Mouse (Mus musculus): ENCODE data around the gene Tmem203. TPM values are rescaled to one million over a fixed set of nuclear protein-coding genes. Genes with fewer than 3 reads are reported as not detected.

The Tmem203 gene
- polyA plus RNA-seq, 1 experiment from 2014 or later = 19.2 TPM

DNA sequence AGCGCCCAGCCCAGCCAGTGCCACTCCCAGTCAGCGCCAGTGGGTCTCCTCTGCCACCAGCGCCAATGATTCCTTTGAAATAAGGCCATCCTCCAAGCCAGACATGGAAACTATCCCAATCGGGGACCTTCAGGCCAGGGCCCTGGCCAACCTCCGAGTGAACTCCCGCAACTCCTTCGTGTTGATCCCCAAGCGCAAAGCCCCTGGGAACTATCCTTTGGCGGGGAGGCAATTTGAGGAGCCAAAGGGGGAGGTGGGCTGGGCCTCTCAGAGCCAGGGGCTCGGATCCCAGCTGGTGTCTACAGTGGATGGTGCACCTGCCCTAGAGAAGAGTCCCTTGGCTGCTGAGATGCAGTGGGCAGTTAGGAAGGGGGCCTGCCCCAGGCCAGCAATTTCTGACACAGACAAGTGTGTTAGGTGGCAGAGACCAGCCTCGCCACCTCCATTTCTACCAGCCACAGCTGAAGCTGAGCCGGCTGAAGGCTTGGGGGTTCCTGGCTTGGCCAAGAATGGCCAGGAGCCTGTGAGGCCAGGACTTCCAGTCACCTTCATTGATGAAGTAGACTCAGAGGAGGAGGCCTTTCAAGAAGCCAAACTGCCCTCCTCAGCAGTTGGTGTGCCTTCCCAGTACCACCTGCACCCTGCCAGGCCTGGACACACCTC, 8.5 kb downstream of the Tmem203 start:
- DNase-seq (ENCODE audit: low spot score) (no peak), ATAC-seq (replicated peaks; ENCODE audit: low FRiP score, low TSS enrichment, low read depth) (no peak)
- H3K9ac ChIP-seq (ENCODE audit: low read length) = peak overlapping the region; percentile 46
- H3K36me3 ChIP-seq (ENCODE audit: control insufficient read depth, insufficient read depth, low read length) = peaks cover 5% of the 10 kb centered on the region; the same call in 1 of the 2 replicates
- H3K4me2 ChIP-seq (ENCODE audit: low read length) = peak overlapping the region; percentile 76
- H3K9me3 ChIP-seq (ENCODE audit: control insufficient read depth, low read length) = no peaks in the 10 kb centered on the region
- H3K4me1 ChIP-seq (replicated peaks; ENCODE audit: control insufficient read depth, insufficient read depth, low read length) = peaks cover 20% of the 10 kb centered on the region
- 22% methylated on average over 12 of the region's 12 CpGs for WGBS
- no peak overlapping the region for H3K27ac ChIP-seq (ENCODE audit: low read depth)
- H3K4me3 ChIP-seq (ENCODE audit: low read depth, low read length) = peak overlapping the region; percentile 83
- H3K27me3 ChIP-seq (replicated peaks; ENCODE audit: control insufficient read depth, insufficient read depth, low read length) = peaks cover 10% of the 10 kb centered on the region; the same call in 1 of the 2 replicates

DNA sequence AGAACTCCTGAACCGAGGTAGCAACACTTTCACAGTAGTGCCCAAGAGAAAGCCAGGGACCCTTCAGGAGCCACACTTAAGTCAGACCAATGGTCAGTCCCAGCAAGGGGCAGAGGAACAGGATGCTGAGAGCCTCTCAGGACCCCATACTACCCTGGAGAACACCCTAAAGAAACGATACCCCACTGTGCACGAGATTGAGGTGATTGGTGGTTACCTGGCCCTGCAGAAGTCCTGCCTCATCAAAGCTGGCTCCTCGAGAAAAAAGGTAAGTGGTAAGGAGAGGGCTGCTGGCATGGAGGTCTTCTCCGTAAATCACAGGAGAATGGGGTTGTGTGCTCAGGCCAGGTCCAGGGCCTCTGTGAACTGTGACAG, 9.0 kb downstream of the Tmem203 start:
- Histone ChIP-seq H3K9ac (ENCODE audit: low read length) (no peak overlapping the region), H3K4me1 (replicated peaks; ENCODE audit: control insufficient read depth, insufficient read depth, low read length) (peaks cover 20% of the 10 kb centered on the region)
- 73% methylated on average over 5 of the region's 5 CpGs for WGBS

DNA sequence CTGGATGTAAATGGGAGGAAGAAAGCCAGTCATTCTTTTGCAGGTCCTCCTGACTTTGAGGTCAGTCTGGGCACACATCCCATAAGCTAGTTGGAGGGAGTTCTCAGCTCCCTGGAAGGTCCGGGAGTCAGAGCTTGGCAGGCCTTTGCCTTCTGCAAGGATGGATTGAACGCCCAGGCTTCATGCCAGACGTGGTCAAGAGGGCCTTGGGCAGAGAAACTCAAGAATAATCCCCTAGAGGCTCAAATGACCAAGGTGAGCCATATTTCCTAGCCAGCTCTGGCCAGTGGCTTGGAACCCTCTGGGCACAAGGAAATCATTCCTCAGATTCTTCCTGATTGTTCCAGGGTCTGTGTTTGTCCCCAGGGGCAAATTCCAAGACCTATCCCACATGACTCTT, 9.6 kb downstream of the Tmem203 start:
- H3K27ac ChIP-seq (ENCODE audit: low read depth) = no peak overlapping the region

More for the DNA sequence above, 9.0 kb downstream of the Tmem203 start:
- Histone ChIP-seq H3K4me2 (ENCODE audit: low read length) (no peak overlapping the region), H3K36me3 (ENCODE audit: control insufficient read depth, insufficient read depth, low read length) (peaks cover 7% of the 10 kb centered on the region; the same call in 1 of the 2 replicates), H3K27me3 (replicated peaks; ENCODE audit: control insufficient read depth, insufficient read depth, low read length) (peaks cover 10% of the 10 kb centered on the region; the same call in 1 of the 2 replicates), H3K9me3 (ENCODE audit: control insufficient read depth, low read length) (no peaks in the 10 kb centered on the region), H3K27ac (ENCODE audit: low read depth) (no peak overlapping the region), H3K4me3 (ENCODE audit: low read depth, low read length) (no peak overlapping the region)
- DNase-seq (ENCODE audit: low spot score) (no peak), ATAC-seq (replicated peaks; ENCODE audit: low FRiP score, low TSS enrichment, low read depth) (no peak)

GRCm38 (mm10) chr2:25265897-25266656, 10.8 kb downstream of the Tmem203 start:
- peak overlapping the region; percentile 27 for H3K4me2 ChIP-seq (ENCODE audit: low read length)
- H3K36me3 ChIP-seq (ENCODE audit: control insufficient read depth, insufficient read depth, low read length) = peaks cover 24% of the 10 kb centered on the region
- H3K4me1 ChIP-seq (replicated peaks; ENCODE audit: control insufficient read depth, insufficient read depth, low read length) = peaks cover 26% of the 10 kb centered on the region
- H3K9me3 ChIP-seq (ENCODE audit: control insufficient read depth, low read length) = no peaks in the 10 kb centered on the region
- 69% methylated on average over 6 of the region's 6 CpGs for WGBS
- 0 out of 2 replicates have a peak overlapping the region, but pooled peaks have one; percentile 11 for H3K9ac ChIP-seq (ENCODE audit: low read length)
- DNase-seq (ENCODE audit: low spot score) (no peak), ATAC-seq (replicated peaks; ENCODE audit: low FRiP score, low TSS enrichment, low read depth) (no peak)
- H3K4me3 ChIP-seq (ENCODE audit: low read depth, low read length) = no peak overlapping the region
- peaks cover 10% of the 10 kb centered on the region; the same call in 1 of the 2 replicates for H3K27me3 ChIP-seq (replicated peaks; ENCODE audit: control insufficient read depth, insufficient read depth, low read length)
- no peak overlapping the region for H3K27ac ChIP-seq (ENCODE audit: low read depth)

More for the DNA sequence above, 9.6 kb downstream of the Tmem203 start:
- H3K9me3 ChIP-seq (ENCODE audit: control insufficient read depth, low read length) = no peaks in the 10 kb centered on the region
- peaks cover 20% of the 10 kb centered on the region for H3K4me1 ChIP-seq (replicated peaks; ENCODE audit: control insufficient read depth, insufficient read depth, low read length)
- no peak overlapping the region for H3K4me3 ChIP-seq (ENCODE audit: low read depth, low read length)
- 80% methylated on average over 3 of the region's 3 CpGs for WGBS
- H3K36me3 ChIP-seq (ENCODE audit: control insufficient read depth, insufficient read depth, low read length) = peaks cover 13% of the 10 kb centered on the region
- DNase-seq (ENCODE audit: low spot score) = no peak
- H3K4me2 ChIP-seq (ENCODE audit: low read length) = peak overlapping the region; percentile 27; the same call in 1 of the 2 replicates
- H3K9ac ChIP-seq (ENCODE audit: low read length) = no peak overlapping the region
- no peak for ATAC-seq (replicated peaks; ENCODE audit: low FRiP score, low TSS enrichment, low read depth)
- H3K27me3 ChIP-seq (replicated peaks; ENCODE audit: control insufficient read depth, insufficient read depth, low read length) = peaks cover 10% of the 10 kb centered on the region; the same call in 1 of the 2 replicates

GRCm38 (mm10) chr2:25266720-25267119, 11.5 kb downstream of the Tmem203 start:
- H3K4me1 ChIP-seq (replicated peaks; ENCODE audit: control insufficient read depth, insufficient read depth, low read length) = peaks cover 32% of the 10 kb centered on the region
- no peak overlapping the region for H3K27ac ChIP-seq (ENCODE audit: low read depth)
- 0 out of 2 replicates have a peak overlapping the region, but pooled peaks have one; percentile 27 for H3K4me2 ChIP-seq (ENCODE audit: low read length)
- H3K9me3 ChIP-seq (ENCODE audit: control insufficient read depth, low read length) = no peaks in the 10 kb centered on the region
- H3K4me3 ChIP-seq (ENCODE audit: low read depth, low read length) = no peak overlapping the region
- peaks cover 24% of the 10 kb centered on the region for H3K36me3 ChIP-seq (ENCODE audit: control insufficient read depth, insufficient read depth, low read length)
- ATAC-seq (replicated peaks; ENCODE audit: low FRiP score, low TSS enrichment, low read depth) (no peak), DNase-seq (ENCODE audit: low spot score) (no peak)
- peaks cover 10% of the 10 kb centered on the region; the same call in 1 of the 2 replicates for H3K27me3 ChIP-seq (replicated peaks; ENCODE audit: control insufficient read depth, insufficient read depth, low read length)
- H3K9ac ChIP-seq (ENCODE audit: low read length) = no peak overlapping the region
- WGBS = 56% methylated on average over 2 of the region's 2 CpGs

DNA sequence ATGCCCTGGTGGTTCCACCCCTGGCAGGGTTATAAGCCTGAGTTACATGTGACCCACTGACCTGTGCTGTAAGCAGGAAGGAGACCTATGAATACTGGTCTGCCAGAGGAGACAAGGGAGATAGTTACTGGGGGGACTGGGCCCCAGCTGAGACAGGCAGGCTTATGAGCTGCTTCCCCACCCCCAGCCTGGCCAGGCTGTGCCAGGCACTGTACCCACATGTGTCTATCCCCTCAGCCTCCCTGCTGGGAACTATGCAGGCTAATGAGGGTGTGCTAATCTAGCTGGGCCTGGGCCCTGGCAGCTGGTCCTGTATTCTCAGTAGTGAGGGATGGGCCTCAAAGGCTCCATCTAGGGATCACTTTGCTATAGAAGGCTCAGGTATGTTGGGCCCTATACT, 12.0 kb downstream of the Tmem203 start:
- H3K9ac ChIP-seq (ENCODE audit: low read length) = 0 out of 2 replicates have a peak overlapping the region, but pooled peaks have one; percentile 20
- no peak overlapping the region for H3K4me2 ChIP-seq (ENCODE audit: low read length)

GRCm38 (mm10) chr2:25267746-25268309, 12.6 kb downstream of the Tmem203 start:
- peaks cover 24% of the 10 kb centered on the region for H3K36me3 ChIP-seq (ENCODE audit: control insufficient read depth, insufficient read depth, low read length)
- H3K9ac ChIP-seq (ENCODE audit: low read length) = 0 out of 2 replicates have a peak overlapping the region, but pooled peaks have one; percentile 20
- no peak overlapping the region for H3K4me3 ChIP-seq (ENCODE audit: low read depth, low read length)
- H3K27me3 ChIP-seq (replicated peaks; ENCODE audit: control insufficient read depth, insufficient read depth, low read length) = peaks cover 10% of the 10 kb centered on the region; the same call in 1 of the 2 replicates
- no peak for ATAC-seq (replicated peaks; ENCODE audit: low FRiP score, low TSS enrichment, low read depth)
- H3K4me1 ChIP-seq (replicated peaks; ENCODE audit: control insufficient read depth, insufficient read depth, low read length) = peaks cover 32% of the 10 kb centered on the region
- H3K27ac ChIP-seq (ENCODE audit: low read depth) = no peak overlapping the region
- no peak for DNase-seq (ENCODE audit: low spot score)
- H3K4me2 ChIP-seq (ENCODE audit: low read length) = no peak overlapping the region
- H3K9me3 ChIP-seq (ENCODE audit: control insufficient read depth, low read length) = no peaks in the 10 kb centered on the region
- WGBS = 67% methylated on average over 4 of the region's 4 CpGs

More for the DNA sequence above, 12.0 kb downstream of the Tmem203 start:
- H3K4me1 ChIP-seq (replicated peaks; ENCODE audit: control insufficient read depth, insufficient read depth, low read length) = peaks cover 32% of the 10 kb centered on the region
- H3K4me3 ChIP-seq (ENCODE audit: low read depth, low read length) = no peak overlapping the region
- no peaks in the 10 kb centered on the region for H3K9me3 ChIP-seq (ENCODE audit: control insufficient read depth, low read length)
- ATAC-seq (replicated peaks; ENCODE audit: low FRiP score, low TSS enrichment, low read depth) = no peak
- no peak for DNase-seq (ENCODE audit: low spot score)
- H3K27me3 ChIP-seq (replicated peaks; ENCODE audit: control insufficient read depth, insufficient read depth, low read length) = peaks cover 10% of the 10 kb centered on the region; the same call in 1 of the 2 replicates
- H3K36me3 ChIP-seq (ENCODE audit: control insufficient read depth, insufficient read depth, low read length) = peaks cover 24% of the 10 kb centered on the region
- H3K27ac ChIP-seq (ENCODE audit: low read depth) = no peak overlapping the region

- Histone ChIP-seq H3K4me1 (replicated peaks; ENCODE audit: control insufficient read depth, insufficient read depth, low read length) (peaks cover 25% of the 10 kb centered on the region), H3K36me3 (ENCODE audit: control insufficient read depth, insufficient read depth, low read length) (peaks cover 61% of the 10 kb centered on the region), H3K9ac (ENCODE audit: low read length) (peak within 1 kb of the TSS; percentile 83), H3K27ac (ENCODE audit: low read depth) (peak within 1 kb of the TSS; percentile 70), H3K4me2 (ENCODE audit: low read length) (peak within 1 kb of the TSS; percentile 98), H3K27me3 (replicated peaks; ENCODE audit: control insufficient read depth, insufficient read depth, low read length) (no peaks in the 10 kb centered on the region), H3K4me3 (ENCODE audit: low read depth, low read length) (peak within 1 kb of the TSS; percentile 91), H3K9me3 (ENCODE audit: control insufficient read depth, low read length) (no peaks in the 10 kb centered on the region)
- ATAC-seq (replicated peaks; ENCODE audit: low FRiP score, low TSS enrichment, low read depth) = peak; percentile 96
- WGBS = under 1% methylated on average over 47 of the region's 55 CpGs
- DNase-seq (ENCODE audit: low spot score) = peak; percentile 100
Observed at GRCm38 (mm10) chr2:25271827-25272511, 16.7 kb downstream of the Tmem203 start, which contains the start of the genes Ssna1 and Anapc2. Gene Ssna1, minus strand, starts transcription at chr2:25272438. Gene Anapc2, plus strand, starts transcription at chr2:25272478.
